Mouse (Mus musculus): ENCODE data around the gene Cyth2.

GRCm38 (mm10) chr7:45831128-45831525 is 16.7 kb upstream of the Cyth2 start:
- TF ChIP-seq CTCF (IDR thresholded peaks at IDR 0.05; ENCODE audit: extremely low read depth, insufficient read depth, low read length): no peak
- TF ChIP-seq POLR2A (IDR thresholded peaks at IDR 0.05; ENCODE audit: extremely low read depth, insufficient read depth, low read length): no peak

Data from cortical plate, adult 2 months (tissue).